Mouse (Mus musculus) forebrain, embryonic 16.5 days (tissue): ENCODE results near the gene Pwp2. TPM values are rescaled to one million over a fixed set of nuclear protein-coding genes. Genes with fewer than 3 reads are reported as not detected.

Experiments
- ATAC-seq: fragments of 200-750 bp; cut with Nextera tagmentation; 2 replicates; pipeline ENCODE4 v1.8.0; 2017; ENCODE audit warnings: mild to moderate bottlenecking, moderate library complexity
- H3K27ac ChIP-seq: fragments of 300-500 bp; sonication (generic); 2 replicates; pipeline ENCODE4 v1.5.1; 2014; ENCODE audit warnings: low read length, control low read depth
- H3K27me3 ChIP-seq: fragments of 300-500 bp; sonication (generic); replicated peaks from 2 replicates; pipeline ENCODE4 v1.6.1; 2014; ENCODE audit warnings: low read length; ENCODE audit not compliant: control insufficient read depth, insufficient read depth
- H3K36me3 ChIP-seq: fragments of 300-500 bp; sonication (generic); 2 replicates; pipeline ENCODE4 v1.6.1; 2014; ENCODE audit not compliant: control insufficient read depth, insufficient read depth
- H3K4me1 ChIP-seq: fragments of 300-500 bp; sonication (generic); replicated peaks from 2 replicates; pipeline ENCODE4 v1.6.1; 2014; ENCODE audit warnings: low read length; ENCODE audit not compliant: control insufficient read depth, insufficient read depth
- H3K4me2 ChIP-seq: fragments of 300-500 bp; sonication (generic); 2 replicates; pipeline ENCODE4 v1.6.1; 2014; ENCODE audit warnings: mild to moderate bottlenecking, low read length, control low read depth
- H3K4me3 ChIP-seq: fragments of 300-500 bp; sonication (generic); replicated peaks from 2 replicates; pipeline ENCODE4 v1.5.1; 2014; ENCODE audit warnings: mild to moderate bottlenecking, low read length, control low read depth
- H3K9ac ChIP-seq: fragments of 300-500 bp; sonication (generic); replicated peaks from 2 replicates; pipeline ENCODE4 v1.6.1; 2014; ENCODE audit warnings: low read depth, low read length, control low read depth
- H3K9me3 ChIP-seq: fragments of 300-500 bp; sonication (generic); 2 replicates; pipeline ENCODE4 v1.6.1; 2016; ENCODE audit warnings: low read length; ENCODE audit not compliant: control insufficient read depth
- WGBS: fragments of 180-500 bp; shearing (Covaris S2); extraction: QIAGEN DNeasy Blood & Tissue Kit; methylation state at CpG from one replicate; pipeline ENCODE4 v1.1.7; 2014; 5-methylcytosine and 5-hydroxymethylcytosine counted together
- polyA plus RNA-seq: library from polyadenylated mRNA; unstranded; fragments of >200 nt; fragmentation: Nextera tagmentation; extraction: Ambion mirVana; gene quantifications from 2 replicates; pipeline ENCODE4 v1.2.1, GENCODE M21; 2015

Pwp2 gene
- polyA plus RNA-seq, result 24.5 TPM in 2 replicates

- peak; percentile 98 for ATAC-seq
- Histone ChIP-seq H3K36me3 (peaks cover 14% of the 10 kb centered on the region), H3K4me2 (peak within 1 kb of the TSS; percentile 97), H3K27me3 (no peaks in the 10 kb centered on the region), H3K4me1 (peaks cover 11% of the 10 kb centered on the region), H3K27ac (peak within 1 kb of the TSS; percentile 67), H3K4me3 (peak within 1 kb of the TSS; percentile 74), H3K9me3 (no peaks in the 10 kb centered on the region), H3K9ac (peak within 1 kb of the TSS; percentile 65)
- WGBS, result 2% methylated on average over 47 of the region's 47 CpGs
Measured at GRCm38 (mm10) chr10:78184531-78185380, at the start of gene Pwp2. Pwp2 (minus strand) TSS chr10:78185149.

DNA sequence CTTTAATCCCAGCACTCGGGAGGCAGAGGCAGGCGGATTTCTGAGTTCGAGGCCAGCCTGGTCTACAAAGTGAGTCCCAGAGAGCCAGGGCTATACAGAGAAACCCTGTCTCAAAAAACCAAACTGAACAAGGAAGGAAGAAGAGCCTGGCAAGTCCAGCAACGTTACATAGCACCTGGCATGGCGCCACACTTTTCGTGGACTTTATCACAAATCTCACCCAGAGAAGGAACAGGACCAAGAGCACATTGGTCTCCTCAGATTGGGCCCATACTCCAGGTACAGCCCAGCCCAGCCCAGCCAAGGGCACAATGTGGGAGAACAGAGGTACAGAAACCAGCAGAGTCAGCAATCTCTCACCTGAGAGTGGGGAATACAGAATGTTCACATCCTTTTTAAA is 48.8 kb upstream of the Pwp2 start:
- Histone ChIP-seq H3K4me2 (no peak overlapping the region), H3K9ac (no peak overlapping the region), H3K27ac (no peak overlapping the region), H3K4me1 (peaks cover 6% of the 10 kb centered on the region; the same call in 1 of the 2 replicates), H3K4me3 (no peak overlapping the region), H3K27me3 (no peaks in the 10 kb centered on the region), H3K9me3 (no peaks in the 10 kb centered on the region), H3K36me3 (peaks cover 4% of the 10 kb centered on the region)
- 85% methylated on average over 6 of the region's 6 CpGs for WGBS
- ATAC-seq, result no peak

- no peak overlapping the region for H3K4me2 ChIP-seq
- H3K4me1 ChIP-seq, result peaks cover 6% of the 10 kb centered on the region; the same call in 1 of the 2 replicates
- WGBS, result 91% methylated on average over 5 of the region's 5 CpGs
- no peak for ATAC-seq
- no peak overlapping the region for H3K9ac ChIP-seq
- H3K27ac ChIP-seq, result peak overlapping the region; percentile 8; the same call in 1 of the 2 replicates
- H3K36me3 ChIP-seq, result peaks cover 4% of the 10 kb centered on the region
- no peaks in the 10 kb centered on the region for H3K27me3 ChIP-seq
- no peak overlapping the region for H3K4me3 ChIP-seq
- H3K9me3 ChIP-seq, result no peaks in the 10 kb centered on the region
Measured at GRCm38 (mm10) chr10:78233161-78233560, 48.2 kb upstream of the Pwp2 start.

GRCm38 (mm10) chr10:78232301-78232980 is 47.5 kb upstream of the Pwp2 start:
- Histone ChIP-seq H3K4me3 (no peak overlapping the region), H3K27me3 (no peaks in the 10 kb centered on the region), H3K9me3 (no peaks in the 10 kb centered on the region), H3K27ac (no peak overlapping the region; the same call in 1 of the 2 replicates), H3K9ac (no peak overlapping the region), H3K36me3 (peaks cover 7% of the 10 kb centered on the region), H3K4me1 (peaks cover 6% of the 10 kb centered on the region; the same call in 1 of the 2 replicates), H3K4me2 (no peak overlapping the region)
- ATAC-seq, result peak; percentile 33; the same call in 1 of the 2 replicates
- 56% methylated on average over 4 of the region's 4 CpGs for WGBS

DNA sequence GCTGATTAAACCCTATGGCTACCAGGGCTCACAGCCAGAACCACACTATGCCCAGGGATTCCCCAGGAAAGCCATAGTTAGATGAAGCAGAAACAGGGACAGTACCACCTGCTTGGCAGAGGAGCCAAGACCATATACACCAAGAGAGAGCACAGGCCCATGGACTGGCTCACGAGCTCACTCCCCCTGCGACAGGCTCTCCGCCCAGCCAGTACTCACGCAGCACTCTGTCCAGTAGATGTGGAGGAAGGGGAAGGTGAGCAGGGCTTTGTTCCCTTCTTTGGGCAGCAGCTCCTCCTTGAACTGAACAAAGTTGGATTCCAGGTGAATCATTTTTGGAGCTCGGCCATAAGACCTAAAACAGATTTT is 43.6 kb upstream of the Pwp2 start:
- H3K9ac ChIP-seq, result no peak overlapping the region
- no peak overlapping the region for H3K4me3 ChIP-seq
- ATAC-seq, result no peak
- H3K4me2 ChIP-seq, result no peak overlapping the region
- no peak overlapping the region for H3K27ac ChIP-seq
- H3K9me3 ChIP-seq, result no peaks in the 10 kb centered on the region
- H3K4me1 ChIP-seq, result peaks cover 6% of the 10 kb centered on the region; the same call in 1 of the 2 replicates
- H3K27me3 ChIP-seq, result no peaks in the 10 kb centered on the region
- 85% methylated on average over 5 of the region's 5 CpGs for WGBS
- peaks cover 7% of the 10 kb centered on the region for H3K36me3 ChIP-seq

GRCm38 (mm10) chr10:78227875-78228559 is 43.1 kb upstream of the Pwp2 start:
- Histone ChIP-seq H3K9ac (no peak overlapping the region), H3K27me3 (no peaks in the 10 kb centered on the region), H3K27ac (no peak overlapping the region), H3K4me2 (no peak overlapping the region), H3K9me3 (no peaks in the 10 kb centered on the region), H3K4me1 (peaks cover 6% of the 10 kb centered on the region; the same call in 1 of the 2 replicates), H3K4me3 (no peak overlapping the region), H3K36me3 (peaks cover 7% of the 10 kb centered on the region)
- no peak for ATAC-seq
- 88% methylated on average over 8 of the region's 8 CpGs for WGBS

GRCm38 (mm10) chr10:78224136-78224535 is 39.2 kb upstream of the Pwp2 start:
- no peak overlapping the region for H3K9ac ChIP-seq
- H3K4me2 ChIP-seq, result no peak overlapping the region
- H3K9me3 ChIP-seq, result no peaks in the 10 kb centered on the region
- H3K27me3 ChIP-seq, result no peaks in the 10 kb centered on the region
- H3K4me3 ChIP-seq, result no peak overlapping the region
- H3K4me1 ChIP-seq, result no peaks in the 10 kb centered on the region
- WGBS, result 90% methylated on average over 6 of the region's 6 CpGs
- no peak for ATAC-seq
- peaks cover 6% of the 10 kb centered on the region for H3K36me3 ChIP-seq
- H3K27ac ChIP-seq, result no peak overlapping the region

- ATAC-seq, result no peak
Measured at GRCm38 (mm10) chr10:78222908-78223307, 38.0 kb upstream of the Pwp2 start.

GRCm38 (mm10) chr10:78221315-78221714 is 36.4 kb upstream of the Pwp2 start:
- Histone ChIP-seq H3K4me2 (no peak overlapping the region), H3K9ac (no peak overlapping the region), H3K27ac (no peak overlapping the region), H3K4me1 (no peaks in the 10 kb centered on the region), H3K4me3 (no peak overlapping the region), H3K9me3 (no peaks in the 10 kb centered on the region), H3K36me3 (peaks cover 15% of the 10 kb centered on the region), H3K27me3 (no peaks in the 10 kb centered on the region)
- ATAC-seq, result no peak
- WGBS, result 98% methylated on average over 7 of the region's 7 CpGs

More at GRCm38 (mm10) chr10:78222908-78223307, 38.0 kb upstream of the Pwp2 start:
- 87% methylated on average over 4 of the region's 4 CpGs for WGBS
- H3K4me1 ChIP-seq, result no peaks in the 10 kb centered on the region
- no peaks in the 10 kb centered on the region for H3K27me3 ChIP-seq
- H3K4me2 ChIP-seq, result no peak overlapping the region
- peaks cover 8% of the 10 kb centered on the region for H3K36me3 ChIP-seq
- no peak overlapping the region for H3K27ac ChIP-seq
- no peaks in the 10 kb centered on the region for H3K9me3 ChIP-seq
- no peak overlapping the region for H3K9ac ChIP-seq
- no peak overlapping the region for H3K4me3 ChIP-seq
